Mouse (Mus musculus) layer of hippocampus, postnatal 14 days (tissue): ENCODE data around the gene 9630041A04Rik. TPM values are rescaled to one million over a fixed set of nuclear protein-coding genes. Genes with fewer than 3 reads are reported as not detected.

ENCODE experiments used
- DNase-seq, 2 experiments: peaks; one replicate each; pipeline ENCODE4 v3.0.0; 2021 to 2022; ENCODE audit warnings: low spot score in 2 of 2, mixed read lengths in 1 of 2
- long read RNA-seq, 2 experiments: library from polyadenylated mRNA; stranded (forward); transcript quantifications; one replicate each; pipeline ENCODE4 v2.0.0; 2021
- total RNA-seq, 2 experiments: library from RNA; stranded (reverse); gene quantifications; 2 replicates each; pipeline ENCODE4 v1.2.3; 2021

9630041A04Rik gene
- not detected for total RNA-seq
- long read RNA-seq, experiment 1 = 0 reads
- long read RNA-seq, experiment 2 = 0 reads

DNA sequence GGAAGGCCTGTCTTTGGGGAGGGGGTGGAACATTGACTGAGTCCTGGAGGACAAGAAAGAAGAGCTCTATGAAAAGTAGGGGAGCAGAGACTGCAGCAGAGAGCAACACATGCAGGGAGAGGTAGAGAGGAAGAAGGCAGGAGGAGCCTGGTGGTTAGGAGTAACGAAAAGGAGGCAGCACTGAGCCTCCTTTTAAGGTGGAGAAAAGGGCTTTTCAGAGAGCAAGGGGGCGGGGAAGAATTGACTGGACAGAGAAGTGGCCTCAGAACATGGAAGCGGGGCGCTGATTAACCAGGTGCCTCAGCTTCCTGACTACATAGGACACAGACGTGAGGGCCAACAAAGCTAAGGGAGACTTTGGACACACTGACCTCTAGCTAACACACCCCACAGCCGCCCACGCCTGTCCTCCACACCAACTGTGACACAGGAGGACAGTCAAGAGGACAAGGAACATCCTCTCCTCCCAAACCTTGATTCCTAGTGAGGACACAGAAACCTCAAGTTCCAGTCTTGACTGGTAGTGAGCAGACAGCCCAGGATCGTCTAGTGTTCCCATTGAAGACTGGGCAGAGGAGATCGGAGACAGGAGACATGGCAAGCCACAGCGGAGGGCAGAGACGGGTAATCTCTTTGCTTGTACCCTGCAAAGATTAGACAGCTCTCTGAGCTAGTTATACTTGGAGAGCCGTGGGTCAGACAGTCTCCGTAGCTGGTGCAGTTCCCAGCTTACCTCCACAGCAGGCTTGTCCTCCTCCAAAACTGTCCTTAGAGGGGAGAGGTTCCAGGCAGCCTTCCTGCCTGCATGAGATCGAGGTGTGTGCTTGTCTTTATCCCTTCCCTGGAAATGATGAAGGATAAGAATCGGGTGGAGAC is at the start of gene 9630041A04Rik:
TSS of gene 9630041A04Rik (plus strand) at position 246 of the 876 bp plus-strand sequence.
- no peak for DNase-seq

GRCm38 (mm10) chr9:101823896-101824295 is 37.7 kb upstream of the 9630041A04Rik start:
- no peak for DNase-seq

DNA sequence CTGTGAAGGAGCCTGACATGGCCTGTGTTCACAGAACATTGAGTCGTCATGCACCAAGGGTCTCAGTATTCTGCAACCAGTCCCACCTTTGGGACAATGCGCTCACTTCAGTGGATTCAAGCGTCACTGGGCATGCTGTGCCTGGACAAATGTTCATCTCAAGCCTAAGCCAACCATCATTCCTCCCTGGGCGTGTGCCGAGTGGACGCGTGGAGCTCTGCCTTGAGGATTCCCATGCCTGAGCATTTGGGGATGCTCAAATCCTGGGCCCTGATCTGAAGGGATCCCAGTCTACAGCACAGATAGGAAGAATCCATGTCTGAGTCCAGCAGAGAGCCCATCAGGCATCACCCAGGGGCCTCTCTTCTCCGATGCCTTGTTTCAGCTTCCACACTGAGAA is 36.0 kb upstream of the 9630041A04Rik start:
- no peak for DNase-seq

DNA sequence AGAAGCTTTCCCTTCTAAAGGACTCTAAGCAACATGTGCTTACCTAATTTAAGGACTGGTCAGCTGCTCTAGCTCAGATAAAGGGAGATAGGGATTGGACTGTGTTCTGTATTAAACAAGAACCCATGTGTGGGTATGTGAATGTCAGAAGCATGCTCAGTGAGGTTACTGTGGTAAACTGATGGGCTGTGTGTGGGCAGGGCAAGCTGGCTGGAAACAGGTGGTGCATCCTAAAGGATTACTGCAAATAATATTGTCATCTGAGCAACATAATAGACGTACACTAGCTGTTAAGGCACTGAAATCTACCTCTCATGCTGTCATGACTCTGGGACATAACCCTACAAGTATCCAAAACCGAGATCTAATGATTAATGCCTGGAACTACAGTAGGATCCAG is 28.0 kb upstream of the 9630041A04Rik start:
- DNase-seq = no peak

- no peak for DNase-seq
These were observed 20.5 kb upstream of the 9630041A04Rik start for GRCm38 (mm10) chr9:101841101-101841500.

- DNase-seq = no peak
These were observed 17.7 kb upstream of the 9630041A04Rik start for GRCm38 (mm10) chr9:101843893-101844292.

- no peak for DNase-seq
These were observed 15.9 kb upstream of the 9630041A04Rik start for GRCm38 (mm10) chr9:101845691-101846090.

DNA sequence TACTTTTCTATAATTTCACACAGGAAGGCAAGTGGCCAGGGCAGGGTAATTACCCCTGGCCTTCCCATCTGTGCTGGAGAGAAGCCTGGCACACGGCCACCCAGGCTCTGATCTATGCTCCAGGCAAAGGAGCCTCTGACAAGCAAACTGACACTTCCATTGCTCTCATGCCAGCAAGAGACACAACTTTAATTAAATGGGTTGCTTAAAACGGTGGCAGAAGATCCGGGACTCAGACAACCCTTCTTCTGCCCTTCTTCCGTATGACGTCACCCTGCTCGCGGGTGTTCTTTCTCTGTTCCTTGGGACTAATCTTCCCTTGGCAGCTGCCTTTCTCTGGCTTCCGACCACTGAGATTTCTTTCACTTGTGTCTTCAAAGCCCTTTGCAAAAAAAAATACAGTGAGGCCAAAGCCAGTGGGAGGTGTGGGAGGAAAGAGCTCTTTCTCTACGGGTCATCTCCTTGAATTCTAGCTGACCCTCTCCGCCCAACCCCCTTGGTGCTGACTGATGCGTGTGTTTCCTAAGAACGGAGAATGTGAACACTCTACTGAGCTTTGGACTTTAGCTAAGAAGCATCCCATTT is 932 bp downstream of the 9630041A04Rik start:
- peak; percentile 37 to 68 for DNase-seq

DNA sequence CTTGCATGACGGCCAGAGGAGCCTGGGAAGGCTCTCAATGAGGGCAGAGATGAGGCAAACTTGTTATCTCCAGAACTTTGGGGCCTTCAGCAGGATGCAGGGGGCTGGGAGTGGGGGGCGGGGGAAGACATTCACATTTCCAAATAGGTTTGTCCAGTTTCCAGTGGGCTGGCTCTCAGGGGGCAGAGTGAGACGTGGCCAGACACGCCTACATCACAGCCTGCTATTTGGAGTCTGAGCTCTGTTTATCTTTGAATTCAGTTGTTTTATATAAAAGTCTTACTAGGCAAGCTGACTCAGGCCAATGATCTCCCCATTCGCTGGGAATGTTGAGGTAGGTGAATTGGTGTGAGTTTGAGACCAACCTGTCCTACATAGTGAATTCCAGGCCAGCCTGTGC is 1.5 kb downstream of the 9630041A04Rik start:
- DNase-seq = no peak

DNA sequence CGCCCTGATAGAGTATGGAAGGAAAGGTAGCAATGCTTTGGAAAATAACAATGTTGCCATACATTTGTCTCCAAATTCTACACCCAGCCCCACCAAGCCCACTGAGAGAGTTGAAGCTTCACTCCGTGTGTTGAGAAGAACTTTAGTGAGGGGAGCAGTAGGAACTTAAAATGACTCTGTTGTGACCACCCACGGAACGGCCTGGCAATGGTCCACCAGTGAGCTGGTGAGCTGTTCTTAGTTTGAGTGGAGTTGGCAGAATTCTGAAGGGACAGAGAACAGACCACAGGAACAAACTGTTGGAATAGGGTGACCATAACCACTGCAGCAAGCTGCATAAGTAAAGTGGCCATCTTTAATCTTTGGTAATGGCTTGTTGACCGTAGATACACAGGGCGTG is 7.0 kb downstream of the 9630041A04Rik start:
- no peak for DNase-seq

GRCm38 (mm10) chr9:101870034-101870433 is 8.4 kb downstream of the 9630041A04Rik start:
- DNase-seq = no peak

DNA sequence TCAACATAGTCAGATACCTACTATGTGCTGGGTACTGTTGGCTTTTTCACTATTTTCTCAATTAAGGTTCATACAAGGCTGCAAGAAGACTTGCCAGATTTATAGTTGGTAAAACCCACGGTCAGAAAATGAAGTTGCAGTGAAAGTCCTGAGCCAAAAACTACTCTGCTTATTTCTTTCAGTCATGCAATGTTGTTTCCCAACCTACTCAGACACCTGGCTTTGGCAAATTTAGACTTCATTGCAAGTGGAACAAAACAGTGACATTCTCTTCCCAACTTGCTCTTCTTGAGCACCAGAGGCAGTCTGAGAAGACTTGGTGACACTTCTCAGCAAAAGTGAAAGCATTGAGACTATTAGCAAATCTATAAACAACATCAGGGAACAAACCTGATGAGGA is 13.7 kb downstream of the 9630041A04Rik start:
- no peak for DNase-seq

DNA sequence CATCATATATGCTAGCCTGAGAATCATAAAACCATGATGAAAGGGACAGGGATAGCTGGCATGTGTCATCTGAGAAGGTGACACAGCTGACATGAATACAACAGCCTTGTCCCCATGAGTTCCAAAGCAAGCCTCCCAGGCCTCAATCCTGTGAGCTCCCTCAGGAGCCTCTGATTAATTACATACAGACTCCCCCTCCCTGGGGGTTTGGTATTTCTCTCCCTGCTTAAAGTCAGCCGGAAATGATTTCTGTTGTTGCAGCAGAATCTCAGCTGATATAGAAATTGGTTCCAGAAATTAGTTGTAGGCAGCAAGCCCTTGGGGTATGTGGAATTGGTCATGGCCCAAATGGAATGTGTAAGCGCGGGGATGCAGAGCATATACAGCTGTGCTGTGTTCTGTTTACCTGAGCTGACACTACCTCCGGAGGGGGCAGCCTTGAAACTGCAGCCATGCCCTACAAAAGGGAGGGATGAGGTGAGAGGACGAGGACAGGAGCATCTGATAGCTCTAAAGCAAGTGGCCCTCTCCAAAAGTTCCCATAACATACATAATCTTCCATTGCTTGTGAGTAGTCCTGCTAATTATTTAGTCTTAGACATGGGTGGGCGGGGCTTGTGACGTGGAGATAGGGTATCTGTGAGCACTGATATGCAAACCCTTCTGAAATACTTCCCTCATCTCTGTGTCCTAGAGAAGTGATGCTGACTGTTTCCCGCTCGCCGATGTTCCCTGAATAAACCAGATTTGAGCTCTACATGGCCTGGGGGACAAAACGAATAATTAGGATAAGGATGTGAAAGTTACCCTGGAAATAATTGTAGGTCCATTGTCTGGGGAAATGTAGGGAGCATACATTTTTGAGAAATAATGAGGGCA is 15.7 kb downstream of the 9630041A04Rik start:
- no peak for DNase-seq

DNA sequence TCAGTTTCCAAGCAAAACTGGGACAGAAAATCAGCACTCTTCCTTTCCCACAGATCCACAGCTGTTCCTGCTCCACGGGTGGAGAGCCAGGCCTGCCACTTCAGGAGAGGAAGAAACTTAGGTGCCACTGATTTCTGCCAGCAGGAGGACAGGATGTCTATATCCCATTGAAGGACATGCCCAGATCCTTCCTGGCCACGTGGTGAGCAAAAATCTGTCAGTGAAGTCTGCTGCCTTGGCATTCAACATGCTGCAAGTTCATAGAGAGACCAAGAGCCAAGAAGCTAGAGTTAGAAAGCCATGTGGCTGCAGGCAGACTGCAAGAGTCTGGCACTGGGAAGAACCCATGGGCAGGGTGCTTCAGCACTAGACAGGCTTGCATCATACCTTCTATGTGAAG is 21.7 kb downstream of the 9630041A04Rik start:
- DNase-seq = peak; percentile 12 to 41

GRCm38 (mm10) chr9:101897851-101898250 is 36.2 kb downstream of the 9630041A04Rik start:
- no peak for DNase-seq

DNA sequence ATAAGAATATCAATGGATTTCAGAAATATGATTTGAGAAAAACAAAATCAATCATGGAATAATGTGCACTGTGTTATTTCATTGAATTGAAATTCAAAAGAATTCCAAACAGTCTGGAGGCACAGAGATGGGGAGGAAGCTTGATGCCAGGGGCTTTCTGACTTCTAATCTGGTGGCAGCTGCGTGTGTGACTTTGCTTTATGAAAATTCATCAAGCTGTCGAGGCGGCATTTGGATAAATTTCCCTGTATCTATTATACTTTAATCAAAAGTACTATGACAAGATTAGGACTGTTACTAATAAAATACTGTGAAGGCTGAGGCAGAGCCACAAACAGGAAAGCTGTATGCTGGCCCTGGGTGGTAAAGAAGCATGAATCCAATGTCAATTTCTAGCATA is 41.8 kb downstream of the 9630041A04Rik start:
- DNase-seq = peak; percentile 21 to 54

GRCm38 (mm10) chr9:101907747-101908255 is 46.2 kb downstream of the 9630041A04Rik start:
- no peak for DNase-seq

- DNase-seq = no peak
These were observed 47.2 kb downstream of the 9630041A04Rik start for GRCm38 (mm10) chr9:101908849-101909248.

DNA sequence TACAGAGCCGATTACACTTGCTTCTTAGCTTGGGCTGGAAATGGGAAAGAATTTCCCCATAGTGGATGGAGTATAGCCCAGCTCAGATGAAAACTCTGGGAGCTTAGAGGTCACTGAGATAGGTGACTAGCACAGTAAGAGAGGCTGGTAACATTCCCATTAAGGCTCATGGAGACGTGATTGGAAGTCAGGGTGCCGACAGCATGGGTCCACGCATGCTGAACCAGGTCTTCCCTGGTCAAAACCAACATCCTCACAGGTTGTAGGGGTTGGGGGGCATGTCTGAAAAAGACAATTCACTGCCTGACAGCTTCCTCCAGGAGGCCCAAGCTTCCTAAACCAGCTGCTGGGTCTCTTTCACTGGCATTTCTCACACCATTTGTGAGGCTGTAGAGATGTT is 47.9 kb downstream of the 9630041A04Rik start:
- no peak for DNase-seq

DNA sequence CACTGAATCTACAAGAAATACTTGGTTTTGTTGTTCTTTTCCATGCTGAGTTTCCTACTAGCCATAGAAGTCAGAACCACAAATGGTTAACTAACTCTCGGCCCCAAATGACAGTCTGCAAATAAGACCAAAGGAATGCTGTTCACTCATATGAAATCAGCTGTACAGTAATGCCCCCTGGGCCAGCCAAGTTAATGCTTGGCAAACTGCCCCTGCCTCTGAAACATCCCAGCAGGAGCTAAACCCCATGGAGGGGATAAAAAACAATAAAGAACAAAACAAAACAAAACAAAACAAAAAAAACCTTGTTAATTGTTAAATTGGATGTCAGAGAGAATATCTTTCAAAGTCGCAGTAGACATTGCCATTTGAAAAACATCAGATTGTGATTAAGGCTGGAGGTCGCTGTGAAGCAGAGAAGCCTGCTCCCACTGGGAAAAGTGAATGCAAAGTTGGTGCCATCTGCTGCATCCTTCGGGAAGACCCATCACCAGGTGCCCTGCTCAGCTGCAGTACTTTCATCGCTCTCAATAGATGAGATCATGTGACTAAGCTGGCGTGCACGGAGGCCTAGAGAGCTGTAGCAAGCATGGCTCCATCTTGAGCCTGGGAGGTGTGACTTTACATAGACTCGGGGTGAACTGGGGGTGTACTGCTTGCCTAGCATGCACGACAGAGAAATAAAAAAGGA is 49.7 kb downstream of the 9630041A04Rik start:
- DNase-seq = peak; percentile 19 to 27

- DNase-seq = no peak
These were observed 53.4 kb downstream of the 9630041A04Rik start for GRCm38 (mm10) chr9:101915082-101915481.
